Mouse (Mus musculus): ENCODE measurements around the gene Synrg.

GRCm38 (mm10) chr11:84042808-84043762 is 78.9 kb downstream of the Synrg start:
- TF ChIP-seq GATA1 (IDR thresholded peaks at IDR 0.05; ENCODE audit: low read length) = no peak
- no peak for TF ChIP-seq TAL1 (IDR thresholded peaks at IDR 0.05; ENCODE audit: low read length)

Measured in erythroblast, embryonic 14.5 days (primary cell).